Mouse (Mus musculus) ES-Bruce4 (cell line): ENCODE measurements around the gene Ppm1l. TPM values are rescaled to one million over a fixed set of nuclear protein-coding genes. Genes with fewer than 3 reads are reported as not detected.

Experiments
- H3K27ac ChIP-seq: 2 replicates; pipeline ENCODE4 v1.5.1; 2012; ENCODE audit warnings: low read length, inconsistent platforms; ENCODE audit not compliant: insufficient read depth
- H3K27me3 ChIP-seq: 2 replicates; pipeline ENCODE4 v1.6.1; 2012; ENCODE audit warnings: mild to moderate bottlenecking, low read length, inconsistent platforms; ENCODE audit not compliant: control insufficient read depth, poor library complexity, insufficient read depth, severe bottlenecking
- H3K36me3 ChIP-seq: 2 replicates; pipeline ENCODE4 v1.6.1; 2012; ENCODE audit warnings: inconsistent platforms, mild to moderate bottlenecking, low read length, moderate library complexity; ENCODE audit not compliant: control insufficient read depth, poor library complexity, insufficient read depth, severe bottlenecking
- H3K4me1 ChIP-seq: one replicate; pipeline ENCODE4 v1.8.1; 2011; ENCODE audit warnings: low read length; ENCODE audit not compliant: control insufficient read depth, insufficient read depth
- H3K4me3 ChIP-seq: 2 replicates; pipeline ENCODE4 v1.5.1; 2011; ENCODE audit warnings: low read depth, mild to moderate bottlenecking, low read length
- H3K9ac ChIP-seq: 2 replicates; pipeline ENCODE4 v1.6.1; 2012; ENCODE audit warnings: low read depth, mild to moderate bottlenecking, inconsistent platforms; ENCODE audit not compliant: poor library complexity, severe bottlenecking
- H3K9me3 ChIP-seq: replicated peaks from 2 replicates; pipeline ENCODE4 v1.6.1; 2012; ENCODE audit warnings: mild to moderate bottlenecking, low read length, inconsistent platforms; ENCODE audit not compliant: control insufficient read depth, poor library complexity, insufficient read depth, severe bottlenecking
- CTCF ChIP-seq: IDR thresholded peaks from one replicate; pipeline ENCODE4 v1.8.1; 2011; ENCODE audit warnings: low read depth, low read length
- EP300 ChIP-seq: IDR thresholded peaks from 2 replicates; pipeline ENCODE4 v1.6.1; 2011; ENCODE audit warnings: low read depth, low read length; ENCODE audit not compliant: insufficient read depth
- POLR2A ChIP-seq: IDR thresholded peaks from one replicate; pipeline ENCODE4 v1.8.1; 2011; ENCODE audit warnings: low read length; ENCODE audit not compliant: insufficient read depth
- polyA plus RNA-seq: library from polyadenylated mRNA; stranded (reverse); fragments of >200 nt; gene quantifications from 2 replicates; pipeline ENCODE4 v1.2.4, GENCODE M21; 2011; ENCODE audit warnings: low read depth; ENCODE audit not compliant: missing spikeins, insufficient read depth, insufficient read length

The Ppm1l gene
- polyA plus RNA-seq, 1 experiment = 3.5 TPM

DNA sequence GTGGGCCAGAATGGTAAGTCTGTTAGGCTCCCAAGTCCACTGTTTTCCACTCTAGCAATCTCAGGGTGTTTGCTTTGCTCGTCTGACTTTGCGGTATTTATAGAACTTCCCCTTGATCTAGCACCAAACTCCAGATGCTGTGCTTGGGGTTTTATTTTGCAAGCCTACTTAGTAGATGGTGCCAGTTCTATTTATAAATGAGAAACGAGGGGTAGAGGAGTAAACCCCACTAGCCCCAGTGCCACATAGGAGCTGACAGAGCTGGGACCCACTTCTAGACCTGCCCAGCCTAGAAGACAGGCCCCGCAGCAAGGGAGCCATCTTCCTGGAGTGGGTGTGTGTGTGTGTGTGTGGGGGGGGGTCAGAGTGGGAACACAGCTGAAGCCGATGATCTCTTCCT, 130.3 kb downstream of the Ppm1l start:
- Histone ChIP-seq H3K27ac (no peak overlapping the region), H3K27me3 (no peaks in the 10 kb centered on the region), H3K4me1 (no peaks in the 10 kb centered on the region), H3K9me3 (no peaks in the 10 kb centered on the region), H3K4me3 (no peak overlapping the region), H3K36me3 (no peaks in the 10 kb centered on the region), H3K9ac (no peak overlapping the region)
- TF ChIP-seq CTCF = no peak
- TF ChIP-seq EP300 = no peak
- TF ChIP-seq POLR2A = no peak

DNA sequence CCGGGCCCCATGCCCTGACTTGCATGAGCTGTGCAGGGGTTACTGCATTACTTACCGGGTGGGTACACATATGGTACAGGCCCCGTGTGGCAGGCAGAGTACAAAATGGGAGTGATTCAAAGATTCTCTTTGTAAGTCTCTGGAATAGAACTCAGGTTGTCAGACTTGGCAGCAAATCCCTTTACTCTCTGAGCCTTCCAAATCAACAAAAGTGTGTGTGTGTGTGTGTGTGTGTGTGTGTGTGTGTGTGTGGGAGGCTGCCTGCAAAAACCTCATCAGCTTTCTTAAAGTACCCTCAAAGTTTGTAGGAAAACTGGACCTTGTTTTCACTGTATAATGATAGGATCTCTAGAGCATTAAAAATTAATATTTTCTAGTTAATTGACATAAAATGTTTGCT, 132.4 kb downstream of the Ppm1l start:
- Histone ChIP-seq H3K4me3 (no peak overlapping the region), H3K9me3 (no peaks in the 10 kb centered on the region), H3K36me3 (no peaks in the 10 kb centered on the region), H3K27ac (no peak overlapping the region), H3K27me3 (no peaks in the 10 kb centered on the region), H3K9ac (no peak overlapping the region), H3K4me1 (no peaks in the 10 kb centered on the region)
- TF ChIP-seq CTCF = no peak
- TF ChIP-seq POLR2A = no peak
- no peak for TF ChIP-seq EP300

DNA sequence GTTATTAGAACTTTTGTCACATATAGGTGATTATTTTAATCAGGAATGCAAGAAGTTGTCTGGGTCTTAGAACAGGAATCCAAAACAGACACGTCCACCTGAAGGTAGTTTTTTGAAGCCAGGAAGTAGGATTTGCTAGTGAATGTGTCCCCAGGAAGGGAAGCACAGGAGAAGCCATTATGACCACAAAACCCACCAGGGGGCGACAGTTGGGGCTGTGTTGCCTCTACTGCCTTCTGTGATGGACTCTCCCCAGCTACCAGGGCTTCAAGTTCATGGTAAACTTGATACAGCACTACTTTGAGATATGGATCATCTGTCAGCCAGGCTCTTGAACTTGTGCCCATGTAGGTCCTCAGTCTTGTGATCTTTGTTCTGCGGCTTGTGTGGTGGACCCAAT, 137.7 kb downstream of the Ppm1l start:
- Histone ChIP-seq H3K4me1 (no peaks in the 10 kb centered on the region), H3K9ac (no peak overlapping the region), H3K36me3 (no peaks in the 10 kb centered on the region), H3K9me3 (no peaks in the 10 kb centered on the region), H3K27me3 (no peaks in the 10 kb centered on the region), H3K27ac (no peak overlapping the region), H3K4me3 (no peak overlapping the region)
- no peak for TF ChIP-seq POLR2A
- TF ChIP-seq CTCF = no peak
- no peak for TF ChIP-seq EP300

DNA sequence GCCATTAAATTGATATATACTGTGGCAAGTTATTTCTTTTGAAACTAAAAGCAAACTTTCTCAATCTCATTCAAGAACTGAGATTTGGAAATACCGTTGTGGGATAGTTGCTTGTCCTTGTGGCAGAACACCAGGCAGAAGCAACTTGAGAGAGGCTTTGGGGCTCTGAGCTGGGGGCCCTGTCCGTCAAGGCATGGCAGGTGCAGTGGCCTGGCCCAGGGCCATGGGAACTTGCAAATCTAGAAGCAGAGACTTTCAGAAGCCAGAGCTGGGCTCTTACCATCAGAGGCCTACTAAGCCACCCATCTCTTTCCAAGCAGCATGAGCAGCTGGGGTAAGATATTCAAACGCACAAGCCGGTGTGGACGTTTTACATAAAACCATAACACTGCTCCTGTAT, 139.4 kb downstream of the Ppm1l start:
- no peak overlapping the region for H3K4me3 ChIP-seq
- no peaks in the 10 kb centered on the region for H3K4me1 ChIP-seq
- no peak overlapping the region for H3K27ac ChIP-seq
- H3K27me3 ChIP-seq = no peaks in the 10 kb centered on the region
- H3K36me3 ChIP-seq = no peaks in the 10 kb centered on the region
- H3K9ac ChIP-seq = no peak overlapping the region
- TF ChIP-seq POLR2A = no peak
- no peak for TF ChIP-seq EP300
- TF ChIP-seq CTCF = no peak
- H3K9me3 ChIP-seq = no peaks in the 10 kb centered on the region

DNA sequence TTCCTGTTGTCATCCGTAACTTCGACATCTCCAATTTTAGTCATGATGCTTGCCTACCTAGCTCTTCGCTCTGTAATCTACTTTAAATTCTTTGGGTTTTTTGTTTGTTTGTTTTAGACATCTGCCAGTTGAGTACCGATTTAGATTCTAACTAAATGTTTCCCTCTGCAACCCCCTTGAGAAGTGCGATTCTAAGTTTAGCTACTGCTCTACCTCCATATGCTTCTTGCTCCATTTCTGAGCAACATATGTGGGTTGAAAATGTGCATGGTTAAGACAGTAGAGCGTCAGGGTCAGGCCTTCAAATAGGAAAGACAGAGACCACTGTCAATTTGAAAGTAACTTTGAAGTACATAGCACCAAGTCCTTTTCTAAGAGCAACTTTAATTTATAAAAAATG, 142.1 kb downstream of the Ppm1l start:
- no peaks in the 10 kb centered on the region for H3K27me3 ChIP-seq
- H3K4me3 ChIP-seq = no peak overlapping the region
- no peaks in the 10 kb centered on the region for H3K4me1 ChIP-seq
- no peak overlapping the region for H3K9ac ChIP-seq
- TF ChIP-seq POLR2A (no peak), EP300 (no peak), CTCF (no peak)
- no peak overlapping the region for H3K27ac ChIP-seq
- H3K36me3 ChIP-seq = no peaks in the 10 kb centered on the region
- no peaks in the 10 kb centered on the region for H3K9me3 ChIP-seq

DNA sequence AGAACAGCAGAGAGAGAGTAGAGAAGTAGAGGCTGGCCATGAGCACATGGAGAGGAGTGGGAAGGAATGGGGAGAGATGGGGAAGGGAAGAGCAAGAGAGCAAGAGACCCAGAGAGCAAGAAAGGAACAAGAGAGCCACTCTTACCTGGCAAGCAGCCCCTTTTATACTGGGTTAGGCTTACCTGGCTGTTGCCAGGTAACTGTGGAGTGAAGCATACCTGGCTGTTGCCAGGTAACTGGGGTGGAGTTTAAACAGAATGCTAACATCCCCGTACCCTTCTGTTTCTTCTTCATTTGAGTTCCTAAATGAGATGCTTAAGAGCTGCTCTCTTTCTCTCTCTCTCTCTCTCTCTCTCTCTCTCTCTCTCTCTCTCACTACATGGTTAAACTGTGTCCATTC, 145.3 kb downstream of the Ppm1l start:
- H3K27me3 ChIP-seq = no peaks in the 10 kb centered on the region
- H3K36me3 ChIP-seq = no peaks in the 10 kb centered on the region
- TF ChIP-seq CTCF (no peak), EP300 (no peak), POLR2A (no peak)

More for the DNA sequence above, 145.3 kb downstream of the Ppm1l start:
- H3K4me3 ChIP-seq = no peak overlapping the region
- H3K9ac ChIP-seq = no peak overlapping the region
- no peaks in the 10 kb centered on the region for H3K4me1 ChIP-seq
- no peaks in the 10 kb centered on the region for H3K9me3 ChIP-seq
- no peak overlapping the region for H3K27ac ChIP-seq
